Mouse (Mus musculus) heart, embryonic 11.5 days (tissue): ENCODE measurements around the gene Fpr1. TPM values are rescaled to one million over a fixed set of nuclear protein-coding genes. Genes with fewer than 3 reads are reported as not detected.
A peak's percentile ranks its signal among the peaks of the same experiment; 100 is the strongest.
"Not testable (repeated sequence)": the region's sequence is repeated elsewhere in the genome, so short reads cannot be mapped to it uniquely, and the experiment has no call there.

Experiments
- ATAC-seq: fragments of 200-750 bp; cut with Nextera tagmentation; replicated peaks from 2 replicates; pipeline ENCODE4 v1.8.0; 2017; ENCODE audit warnings: moderate library complexity; ENCODE audit not compliant: insufficient number of reproducible peaks, low FRiP score, low TSS enrichment
- H3K27ac ChIP-seq: fragments of 300-500 bp; sonication (generic); 2 replicates; pipeline ENCODE4 v1.5.1; 2014; ENCODE audit warnings: mild to moderate bottlenecking, low read depth, low read length
- H3K27me3 ChIP-seq: fragments of 300-500 bp; sonication (generic); 2 replicates; pipeline ENCODE4 v1.6.1; 2014; ENCODE audit warnings: mild to moderate bottlenecking, low read length, mixed read lengths; ENCODE audit not compliant: control insufficient read depth, insufficient read depth
- H3K36me3 ChIP-seq: fragments of 300-500 bp; sonication (generic); 2 replicates; pipeline ENCODE4 v1.6.1; 2014; ENCODE audit warnings: mild to moderate bottlenecking, low read length, moderate library complexity, mixed read lengths; ENCODE audit not compliant: control insufficient read depth, insufficient read depth
- H3K4me1 ChIP-seq: fragments of 300-500 bp; sonication (generic); 2 replicates; pipeline ENCODE4 v1.6.1; 2014; ENCODE audit warnings: low read length; ENCODE audit not compliant: control insufficient read depth, insufficient read depth
- H3K4me2 ChIP-seq: fragments of 300-500 bp; sonication (generic); 2 replicates; pipeline ENCODE4 v1.6.1; 2014; ENCODE audit warnings: mild to moderate bottlenecking, moderate library complexity
- H3K4me3 ChIP-seq: fragments of 300-500 bp; sonication (generic); 2 replicates; pipeline ENCODE4 v1.5.1; 2014; ENCODE audit warnings: low read depth, low read length
- H3K9ac ChIP-seq: fragments of 300-500 bp; sonication (generic); 2 replicates; pipeline ENCODE4 v1.6.1; 2014; ENCODE audit warnings: mild to moderate bottlenecking, low read depth, low read length, moderate library complexity
- H3K9me3 ChIP-seq: fragments of 300-500 bp; sonication (generic); replicated peaks from 2 replicates; pipeline ENCODE4 v1.6.1; 2016; ENCODE audit warnings: low read length; ENCODE audit not compliant: control insufficient read depth
- WGBS: fragments of 180-500 bp; shearing (Covaris S2); extraction: QIAGEN DNeasy Blood & Tissue Kit; methylation state at CpG from one replicate; pipeline ENCODE4 v1.1.7; 2014; ENCODE audit not compliant: insufficient replicate concordance; 5-methylcytosine and 5-hydroxymethylcytosine counted together
- polyA plus RNA-seq: library from polyadenylated mRNA; unstranded; fragments of >200 nt; fragmentation: Nextera tagmentation; extraction: Ambion mirVana; gene quantifications from 2 replicates; pipeline ENCODE4 v1.2.1, GENCODE M21; 2014

Gene Fpr1
- polyA plus RNA-seq, 1 experiment from 2014 or later: not detected

DNA sequence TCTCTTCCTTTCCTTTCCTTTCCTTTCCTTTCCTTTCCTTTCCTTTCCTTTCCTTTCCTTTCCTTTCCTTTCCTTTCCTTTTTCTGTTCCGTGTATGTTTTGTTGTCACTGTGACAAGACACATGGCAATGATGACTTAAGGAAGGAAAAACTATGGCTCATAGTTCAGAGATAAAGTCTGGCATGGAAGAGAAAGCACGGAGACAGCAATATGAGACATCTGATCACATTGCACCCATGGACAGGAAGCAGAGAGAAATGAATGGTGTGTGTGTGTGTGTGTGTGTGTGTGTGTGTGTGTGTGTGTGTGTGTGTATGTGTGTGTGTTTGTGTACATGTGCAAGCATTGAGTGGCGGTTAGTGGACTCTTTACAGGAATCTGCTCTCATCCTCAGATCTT lies 39.1 kb downstream of the Fpr1 start:
- WGBS: 62% methylated on average over 3 of the region's 3 CpGs
- ATAC-seq, H3K27ac ChIP-seq, H3K4me1 ChIP-seq, H3K27me3 ChIP-seq, H3K9me3 ChIP-seq, H3K4me2 ChIP-seq, H3K9ac ChIP-seq, H3K4me3 ChIP-seq: not testable (repeated sequence)
- H3K36me3 ChIP-seq: peaks cover 12% of the 10 kb centered on the region; the same call in 1 of the 2 replicates

DNA sequence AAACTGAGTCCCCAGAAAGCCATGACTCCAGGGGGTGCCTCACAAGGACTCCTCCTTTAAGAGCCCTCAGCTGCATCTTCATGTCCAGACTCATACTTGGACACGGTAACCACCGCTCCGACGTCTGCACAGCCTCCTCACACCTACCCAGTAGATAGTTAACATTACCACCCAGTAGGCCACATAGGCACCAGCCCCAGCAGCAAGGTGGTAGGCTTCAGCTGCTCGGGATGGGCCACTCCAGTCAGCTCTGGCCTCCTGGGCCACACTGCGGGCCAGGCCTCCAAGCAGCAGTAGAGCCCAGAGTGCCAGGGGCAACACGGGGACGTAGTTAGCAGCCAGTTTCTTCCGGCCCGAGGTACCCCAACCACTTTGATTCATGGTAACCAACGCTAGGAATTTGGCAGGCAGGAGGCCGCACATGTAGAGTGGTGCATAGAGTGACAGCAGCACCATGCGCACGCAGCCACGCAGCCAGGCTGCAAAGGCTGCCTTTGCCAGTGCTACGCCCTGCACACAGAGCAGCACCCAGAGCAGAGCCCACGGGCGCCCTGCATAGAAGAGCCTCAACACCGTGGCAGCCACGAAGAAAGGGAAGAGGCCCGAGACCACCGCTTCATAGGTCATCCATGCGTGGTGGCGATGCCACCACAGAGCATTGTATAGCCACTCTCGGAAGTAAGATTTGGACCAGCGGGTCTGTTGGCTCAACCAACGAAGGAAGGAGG lies 40.0 kb downstream of the Fpr1 start:
- H3K4me2 ChIP-seq: no peak overlapping the region
- WGBS: 69% methylated on average over 27 of the region's 27 CpGs
- H3K27ac ChIP-seq: no peak overlapping the region
- H3K4me3 ChIP-seq: no peak overlapping the region
- H3K4me1 ChIP-seq: peaks cover under 1% of the 10 kb centered on the region; the same call in 1 of the 2 replicates
- H3K36me3 ChIP-seq: peaks cover 15% of the 10 kb centered on the region; the same call in 1 of the 2 replicates
- H3K9ac ChIP-seq: no peak overlapping the region
- no peaks in the 10 kb centered on the region for H3K9me3 ChIP-seq
- H3K27me3 ChIP-seq: no peaks in the 10 kb centered on the region
- ATAC-seq: peak; percentile 40; the same call in 1 of the 2 replicates

GRCm38 (mm10) chr17:17840796-17841195 lies 42.9 kb downstream of the Fpr1 start:
- Histone ChIP-seq H3K4me3 (no peak overlapping the region), H3K36me3 (peaks cover 19% of the 10 kb centered on the region; the same call in 1 of the 2 replicates), H3K4me1 (peaks cover 19% of the 10 kb centered on the region), H3K27me3 (no peaks in the 10 kb centered on the region), H3K4me2 (no peak overlapping the region), H3K9me3 (no peaks in the 10 kb centered on the region), H3K27ac (no peak overlapping the region), H3K9ac (no peak overlapping the region)
- ATAC-seq: no peak
- 86% methylated on average over 7 of the region's 7 CpGs for WGBS

GRCm38 (mm10) chr17:17839276-17839675 lies 44.5 kb downstream of the Fpr1 start:
- no peaks in the 10 kb centered on the region for H3K27me3 ChIP-seq
- H3K4me2 ChIP-seq: no peak overlapping the region; the same call in 1 of the 2 replicates
- no peak for ATAC-seq
- peaks cover 33% of the 10 kb centered on the region for H3K4me1 ChIP-seq
- no peaks in the 10 kb centered on the region for H3K9me3 ChIP-seq
- H3K27ac ChIP-seq: no peak overlapping the region
- H3K4me3 ChIP-seq: no peak overlapping the region
- peaks cover 19% of the 10 kb centered on the region; the same call in 1 of the 2 replicates for H3K36me3 ChIP-seq
- WGBS: 90% methylated on average over 2 of the region's 2 CpGs
- no peak overlapping the region for H3K9ac ChIP-seq

DNA sequence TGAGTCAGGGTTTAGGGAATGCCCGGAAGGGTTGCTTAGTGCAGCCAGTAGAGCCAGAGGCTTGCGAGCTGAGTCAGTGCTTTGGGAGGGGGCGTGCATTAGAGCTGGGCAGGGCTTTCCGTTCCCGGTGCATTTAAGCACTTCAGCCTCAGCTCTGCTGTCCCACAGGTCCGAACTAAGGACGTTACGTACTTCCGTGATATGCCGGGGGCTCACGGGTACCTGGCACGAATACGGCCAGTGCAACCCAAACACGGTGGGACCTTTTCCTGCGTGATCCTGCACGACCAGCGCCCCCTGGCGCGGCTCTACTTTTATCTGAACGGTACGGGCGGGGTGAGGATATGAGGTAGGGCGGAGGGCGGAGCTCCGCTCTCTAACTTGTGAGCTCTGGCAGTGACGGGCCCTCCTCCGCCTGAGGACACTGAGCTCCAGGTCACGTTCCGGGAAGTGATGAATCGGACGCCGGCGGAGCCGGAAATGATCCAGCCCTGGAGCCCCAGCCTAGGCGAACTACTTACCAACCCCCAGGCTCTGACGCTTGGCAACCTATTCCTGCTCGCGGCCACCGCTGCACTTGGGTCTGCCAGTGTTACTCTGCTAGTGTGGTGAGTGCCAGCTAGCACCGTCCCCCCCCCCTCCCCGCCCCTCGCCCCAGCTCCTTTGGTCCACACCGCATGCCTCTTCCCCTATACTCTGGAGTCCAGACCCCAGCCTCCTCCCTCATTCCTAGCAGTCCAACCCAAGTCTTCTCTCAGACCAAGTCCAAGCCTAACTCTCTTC lies 45.6 kb downstream of the Fpr1 start:
- Histone ChIP-seq H3K9me3 (no peaks in the 10 kb centered on the region), H3K27me3 (no peaks in the 10 kb centered on the region), H3K4me3 (peak overlapping the region; percentile 49), H3K9ac (peak overlapping the region; percentile 72), H3K4me2 (peak overlapping the region; percentile 75), H3K27ac (peak overlapping the region; percentile 86), H3K4me1 (peaks cover 41% of the 10 kb centered on the region), H3K36me3 (peaks cover 19% of the 10 kb centered on the region)
- peak; percentile 97 for ATAC-seq
- WGBS: under 1% methylated on average over 43 of the region's 43 CpGs

DNA sequence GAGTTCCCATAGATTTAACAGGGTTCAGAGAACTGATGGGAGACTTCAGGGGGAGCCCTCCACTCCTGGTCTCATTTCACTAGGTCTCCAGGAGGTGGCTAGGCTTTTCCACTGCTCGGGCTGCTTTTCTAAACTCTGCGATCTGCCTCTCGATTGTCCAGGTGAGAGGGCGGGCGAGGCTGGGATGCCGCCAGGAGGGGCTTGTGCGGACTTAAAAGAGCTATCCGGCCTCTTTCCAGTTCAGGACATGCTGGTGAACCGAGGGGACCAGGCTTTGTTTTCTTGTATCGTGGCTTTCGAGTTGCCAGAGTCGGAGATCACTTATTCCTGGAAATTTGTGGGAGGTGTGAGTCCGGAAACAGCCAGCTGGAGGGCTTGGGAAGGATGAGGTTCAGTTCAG lies 46.3 kb downstream of the Fpr1 start:
- ATAC-seq: no peak
- peak overlapping the region; percentile 63 for H3K9ac ChIP-seq
- 8% methylated on average over 13 of the region's 13 CpGs for WGBS
- H3K27ac ChIP-seq: peak overlapping the region; percentile 86
- no peaks in the 10 kb centered on the region for H3K27me3 ChIP-seq
- H3K4me1 ChIP-seq: peaks cover 41% of the 10 kb centered on the region
- peak overlapping the region; percentile 75 for H3K4me2 ChIP-seq
- H3K4me3 ChIP-seq: peak overlapping the region; percentile 49
- peaks cover 22% of the 10 kb centered on the region for H3K36me3 ChIP-seq
- no peaks in the 10 kb centered on the region for H3K9me3 ChIP-seq

DNA sequence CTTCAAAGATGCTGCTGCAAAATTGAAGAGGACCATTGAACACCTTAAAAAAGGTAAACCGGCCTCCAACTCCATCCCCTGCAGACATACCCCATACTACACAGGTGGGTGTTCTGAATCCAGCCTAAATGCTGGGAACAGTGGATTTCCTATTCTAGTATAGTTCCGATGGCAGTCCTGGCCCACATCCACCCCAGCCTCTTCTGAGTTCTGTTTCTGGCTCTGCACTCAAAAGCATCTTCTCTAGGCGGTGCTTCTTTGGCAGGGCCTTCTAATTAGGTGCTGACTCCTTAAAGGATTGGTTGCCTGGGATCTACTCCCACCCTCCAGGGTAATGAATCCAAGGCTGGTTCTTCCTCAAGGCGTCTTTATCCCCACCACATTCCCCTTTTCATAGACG lies 47.6 kb downstream of the Fpr1 start:
- no peak overlapping the region for H3K4me3 ChIP-seq
- 87% methylated on average over 5 of the region's 5 CpGs for WGBS
- no peaks in the 10 kb centered on the region for H3K27me3 ChIP-seq
- peaks cover 19% of the 10 kb centered on the region for H3K36me3 ChIP-seq
- H3K4me2 ChIP-seq: no peak overlapping the region
- H3K9me3 ChIP-seq: no peaks in the 10 kb centered on the region
- H3K27ac ChIP-seq: no peak overlapping the region
- no peak overlapping the region for H3K9ac ChIP-seq
- no peak for ATAC-seq
- peaks cover 44% of the 10 kb centered on the region for H3K4me1 ChIP-seq

DNA sequence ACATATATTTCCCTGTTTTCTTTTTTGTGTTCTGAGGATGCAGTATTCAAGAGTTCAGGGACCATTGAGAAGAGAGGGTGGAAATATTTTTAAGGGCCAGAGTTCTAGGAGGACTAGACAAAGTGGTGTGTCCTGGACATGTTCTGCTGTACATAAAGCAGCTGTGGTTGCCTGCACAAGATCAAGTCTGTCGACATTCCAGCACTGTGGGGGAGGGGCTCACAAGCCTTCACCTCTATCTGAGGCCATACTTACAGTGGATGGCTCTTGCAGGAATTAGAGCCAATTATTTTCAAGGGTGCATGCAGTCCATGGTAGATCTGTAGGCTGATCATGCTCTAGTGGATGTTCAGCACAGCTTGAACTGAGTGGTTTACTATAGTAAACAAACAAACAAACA lies 48.8 kb downstream of the Fpr1 start:
- no peak for ATAC-seq
- 0% methylated on average over 1 of the region's 1 CpGs for WGBS
- peaks cover 14% of the 10 kb centered on the region for H3K36me3 ChIP-seq
- peak overlapping the region; percentile 31 for H3K4me2 ChIP-seq
- no peak overlapping the region for H3K4me3 ChIP-seq
- H3K27me3 ChIP-seq: no peaks in the 10 kb centered on the region
- H3K9me3 ChIP-seq: no peaks in the 10 kb centered on the region
- peaks cover 56% of the 10 kb centered on the region for H3K4me1 ChIP-seq
- no peak overlapping the region for H3K9ac ChIP-seq
- 0 out of 2 replicates have a peak overlapping the region, but pooled peaks have one; percentile 29 for H3K27ac ChIP-seq
